Mouse (Mus musculus) kidney, adult 2 months (tissue): ENCODE measurements at regions not wholly inside any gene's neighbourhood (a gene's known extent, or its start where the extent isn't known, plus 50 kb on each side); places are given as distances from the start of the nearest gene placed in this dataset.

Experiments
- DNase-seq: peaks from one replicate; pipeline ENCODE4 v3.0.0; 2021
- H3K27ac ChIP-seq: fragments of 200-500 bp; 2 replicates; pipeline ENCODE4 v1.5.1; 2012; ENCODE audit warnings: low read depth, low read length, control low read depth, inconsistent platforms; ENCODE audit not compliant: insufficient read depth
- H3K27me3 ChIP-seq: fragments of 200-500 bp; replicated peaks from 2 replicates; pipeline ENCODE4 v1.6.1; 2012; ENCODE audit warnings: mild to moderate bottlenecking, moderate library complexity, low read length, inconsistent platforms; ENCODE audit not compliant: control insufficient read depth, insufficient read depth
- H3K36me3 ChIP-seq: fragments of 200-500 bp; 2 replicates; pipeline ENCODE4 v1.6.1; 2012; ENCODE audit warnings: mild to moderate bottlenecking, moderate library complexity, low read length, inconsistent platforms; ENCODE audit not compliant: control insufficient read depth, insufficient read depth
- H3K4me1 ChIP-seq: fragments of 200-500 bp; 2 replicates; pipeline ENCODE4 v1.6.1; 2011; ENCODE audit warnings: low read length; ENCODE audit not compliant: control insufficient read depth, insufficient read depth
- H3K4me3 ChIP-seq: fragments of 200-500 bp; 2 replicates; pipeline ENCODE4 v1.5.1; 2011; ENCODE audit warnings: mild to moderate bottlenecking, low read depth, low read length, control low read depth; ENCODE audit not compliant: insufficient read depth
- CTCF ChIP-seq: fragments of 200-500 bp; conservative IDR thresholded peaks from 2 replicates; pipeline ENCODE4 v1.5.1; 2011; ENCODE audit warnings: low read depth, mild to moderate bottlenecking, control low read depth, low read length, moderate library complexity, mixed read lengths; ENCODE audit not compliant: insufficient read depth, insufficient read length
- POLR2A ChIP-seq: fragments of 200-500 bp; IDR thresholded peaks from one replicate; pipeline ENCODE4 v1.6.1; 2011; ENCODE audit warnings: low read depth, low read length, control low read depth
- WGBS: fragments of 180-500 bp; shearing (Covaris S2); methylation state at CpG from one replicate; pipeline ENCODE4 v1.1.7; 2018; 5-methylcytosine and 5-hydroxymethylcytosine counted together

DNA sequence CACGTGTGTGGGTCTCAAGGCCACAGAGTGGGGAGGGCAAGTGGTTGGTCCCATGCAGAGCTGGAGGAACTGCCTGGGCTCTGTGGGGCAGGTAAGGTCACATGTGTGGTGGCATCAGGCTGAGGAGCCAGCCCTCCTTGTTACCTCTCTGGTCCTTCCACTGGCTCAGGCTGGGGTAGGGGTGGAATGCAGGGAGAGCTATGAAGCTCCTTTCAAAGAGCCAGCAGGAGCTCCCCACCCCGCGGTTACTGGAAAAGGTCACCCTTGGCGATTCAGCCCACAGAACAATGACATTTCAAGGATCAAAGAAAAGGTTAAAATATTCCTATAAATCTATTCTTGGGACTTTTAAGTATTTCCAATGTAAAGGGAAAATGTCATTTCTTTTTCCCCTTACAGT is 74.4 kb downstream of the Chst1 start:
- Histone ChIP-seq H3K27me3 (no peaks in the 10 kb centered on the region), H3K27ac (no peak overlapping the region), H3K4me3 (no peak overlapping the region), H3K4me1 (no peaks in the 10 kb centered on the region), H3K36me3 (no peaks in the 10 kb centered on the region)
- DNase-seq: no peak
- WGBS: 13% methylated on average over 4 of the region's 4 CpGs
- TF ChIP-seq CTCF (no peak), POLR2A (no peak)

DNA sequence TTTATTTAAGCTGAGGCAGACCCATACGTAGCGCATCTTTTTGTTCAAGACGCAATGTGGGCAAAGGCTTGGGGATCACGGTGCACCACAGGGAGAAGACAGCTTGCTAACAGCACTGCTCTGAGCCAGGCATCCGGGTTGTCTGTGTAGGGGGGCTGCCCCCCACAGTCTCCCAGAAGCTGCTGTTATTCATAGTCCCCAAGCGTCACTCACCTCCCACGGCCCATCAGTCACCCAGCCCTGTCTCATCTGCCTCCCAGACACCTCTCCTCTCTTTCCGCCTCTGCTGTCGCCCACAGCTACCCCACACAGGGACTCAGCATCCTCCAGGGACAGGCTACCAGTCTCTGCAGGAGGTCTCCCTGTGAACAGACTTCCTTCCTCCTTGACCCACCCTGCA is 75.7 kb downstream of the Chst1 start:
- no peaks in the 10 kb centered on the region for H3K36me3 ChIP-seq
- TF ChIP-seq CTCF (no peak), POLR2A (no peak)
- H3K4me3 ChIP-seq: no peak overlapping the region
- DNase-seq: no peak
- no peaks in the 10 kb centered on the region for H3K27me3 ChIP-seq
- H3K4me1 ChIP-seq: no peaks in the 10 kb centered on the region
- WGBS: 40% methylated on average over 9 of the region's 9 CpGs
- H3K27ac ChIP-seq: no peak overlapping the region

DNA sequence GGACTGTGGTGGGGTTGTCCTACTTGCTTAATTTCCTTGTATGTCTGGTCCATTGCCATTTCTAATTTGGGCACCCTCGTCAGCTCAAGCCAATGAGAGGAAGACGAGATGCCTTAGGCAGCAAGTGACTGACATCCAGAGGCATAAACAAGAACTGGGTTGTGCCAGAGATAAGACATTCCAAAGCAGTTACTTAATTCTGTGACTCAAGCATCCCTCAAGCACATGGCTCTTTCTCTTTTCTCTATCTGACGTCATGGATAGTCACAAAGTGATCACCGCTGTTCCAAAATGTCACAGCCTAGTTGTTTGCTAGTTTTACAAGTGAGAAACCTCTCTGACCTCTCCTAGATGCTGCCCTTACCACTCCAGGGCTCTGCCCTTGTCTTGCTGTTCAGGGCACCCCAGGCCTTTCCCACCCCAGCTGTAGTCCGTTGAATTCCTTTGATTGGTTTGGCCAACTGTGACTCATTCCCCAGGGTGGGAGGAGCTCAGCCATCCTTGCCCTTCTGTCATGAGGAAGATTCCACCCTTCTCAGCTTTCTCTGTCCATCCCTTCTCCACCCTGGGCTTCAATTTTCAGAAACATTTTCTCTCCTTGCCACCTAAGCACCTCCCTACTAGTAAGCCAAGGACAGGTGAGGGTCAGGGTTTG is 78.9 kb downstream of the Chst1 start:
- 66% methylated on average over 5 of the region's 5 CpGs for WGBS
- TF ChIP-seq POLR2A (no peak), CTCF (no peak)
- DNase-seq: no peak

DNA sequence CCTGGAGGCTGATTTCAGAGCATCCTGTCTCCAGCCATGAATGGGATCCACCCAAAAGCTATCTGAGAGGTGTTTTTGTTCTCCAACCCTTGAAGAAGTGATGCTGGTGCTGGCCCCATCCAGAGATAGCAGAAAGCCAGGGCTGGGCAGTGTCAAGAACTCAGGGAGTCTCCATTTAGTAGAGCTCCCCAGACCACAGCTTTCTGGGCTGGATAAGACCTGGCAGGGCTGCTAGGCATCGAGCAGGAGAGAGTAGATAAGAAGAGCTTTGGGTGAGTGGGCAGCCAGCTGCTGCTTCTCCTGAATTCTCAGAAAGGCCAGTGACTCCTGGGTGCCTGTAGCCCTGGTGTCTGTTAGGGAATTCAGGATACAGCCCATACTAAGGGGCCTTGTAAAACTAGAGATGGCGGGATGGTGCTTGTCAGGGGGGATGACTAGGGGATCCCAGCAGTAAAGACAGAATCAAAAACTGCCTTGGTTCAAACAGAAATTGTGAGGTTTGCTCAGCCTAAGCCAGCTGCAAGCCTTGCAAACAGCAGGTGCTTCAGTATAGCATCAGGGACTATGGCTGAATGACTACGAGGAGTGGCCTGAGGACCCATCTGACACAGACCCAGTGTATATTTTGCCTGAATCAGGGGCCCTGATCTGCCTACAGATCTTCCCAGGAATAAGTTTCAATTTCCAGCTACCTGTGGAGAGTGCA is 79.6 kb downstream of the Chst1 start:
- no peaks in the 10 kb centered on the region for H3K27me3 ChIP-seq
- WGBS: 76% methylated on average over 3 of the region's 3 CpGs

More for the DNA sequence above, 78.9 kb downstream of the Chst1 start:
- no peak overlapping the region for H3K4me3 ChIP-seq
- no peaks in the 10 kb centered on the region for H3K27me3 ChIP-seq
- no peak overlapping the region for H3K27ac ChIP-seq
- H3K36me3 ChIP-seq: no peaks in the 10 kb centered on the region
- H3K4me1 ChIP-seq: no peaks in the 10 kb centered on the region

DNA sequence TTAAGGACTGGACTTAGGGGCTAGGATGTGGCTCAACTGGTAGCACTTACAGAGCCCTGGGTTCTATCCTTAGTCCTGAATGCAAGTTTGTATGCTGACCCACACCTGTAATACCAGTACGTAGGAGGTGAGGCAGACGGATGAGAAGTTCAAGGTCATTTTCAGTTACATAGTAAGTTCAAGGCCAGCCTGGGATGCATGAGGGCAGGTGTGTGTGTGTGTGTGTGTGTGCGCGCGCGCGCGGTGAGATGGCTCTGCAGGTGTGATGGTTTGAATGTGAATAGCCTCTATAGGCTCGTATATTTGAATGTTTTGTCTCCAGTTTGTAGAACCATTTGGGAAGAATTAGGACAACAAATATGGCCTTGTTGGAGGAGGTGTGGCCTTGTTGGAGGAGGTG is 82.7 kb downstream of the Chst1 start:
- Histone ChIP-seq H3K27me3 (no peaks in the 10 kb centered on the region), H3K36me3 (no peaks in the 10 kb centered on the region), H3K4me1 (no peaks in the 10 kb centered on the region), H3K27ac (no peak overlapping the region), H3K4me3 (no peak overlapping the region)
- no peak for DNase-seq
- 97% methylated on average over 9 of the region's 9 CpGs for WGBS
- no peak for TF ChIP-seq CTCF
- TF ChIP-seq POLR2A: no peak

More for the DNA sequence above, 79.6 kb downstream of the Chst1 start:
- H3K27ac ChIP-seq: no peak overlapping the region
- DNase-seq: no peak
- H3K4me1 ChIP-seq: no peaks in the 10 kb centered on the region
- TF ChIP-seq POLR2A (no peak), CTCF (no peak)
- no peak overlapping the region for H3K4me3 ChIP-seq
- H3K36me3 ChIP-seq: no peaks in the 10 kb centered on the region

DNA sequence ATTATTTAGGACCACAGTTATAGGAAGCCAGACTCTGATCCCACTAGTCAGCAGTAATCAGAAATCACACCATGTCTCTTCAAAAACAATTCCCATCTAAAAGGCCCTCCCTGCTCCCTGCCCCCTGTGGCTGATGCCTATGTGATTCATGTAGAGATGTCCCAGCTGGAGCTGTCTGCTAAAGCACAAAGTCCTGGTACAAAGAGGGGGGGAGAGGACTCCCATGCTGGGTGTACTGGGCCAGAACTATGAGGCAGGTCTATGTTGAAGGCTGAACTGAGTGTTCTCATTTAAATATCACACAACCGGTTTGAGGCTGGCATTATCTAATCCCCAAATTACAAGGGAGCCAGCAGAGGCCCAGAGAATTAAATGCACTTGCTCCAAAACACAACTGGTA is 88.2 kb downstream of the Chst1 start:
- WGBS: 48% methylated on average over 1 of the region's 1 CpGs
- Histone ChIP-seq H3K4me3 (no peak overlapping the region), H3K4me1 (no peaks in the 10 kb centered on the region), H3K27me3 (no peaks in the 10 kb centered on the region), H3K27ac (no peak overlapping the region), H3K36me3 (no peaks in the 10 kb centered on the region)
- TF ChIP-seq POLR2A (no peak), CTCF (no peak)
- peak; percentile 29 for DNase-seq

DNA sequence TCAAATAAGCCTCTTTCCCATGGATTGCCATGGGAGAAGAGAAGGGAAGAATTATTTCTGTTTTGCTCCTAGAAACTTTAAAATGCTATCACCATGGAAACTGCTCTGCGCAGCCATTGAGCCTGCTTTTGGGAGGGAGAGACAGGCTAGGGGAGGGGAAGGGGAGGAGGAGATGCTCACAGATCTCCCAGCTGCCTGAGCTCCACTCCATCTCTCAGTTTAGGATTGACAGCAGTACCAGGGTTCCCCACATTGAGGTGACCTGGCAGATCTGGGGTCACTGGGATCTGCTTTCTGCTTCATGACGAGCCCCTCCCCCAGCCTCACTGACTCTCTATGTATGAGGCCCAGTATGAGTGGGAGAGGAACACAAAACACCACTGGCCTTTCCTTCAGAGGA is 89.7 kb downstream of the Chst1 start:
- H3K4me3 ChIP-seq: no peak overlapping the region
- no peaks in the 10 kb centered on the region for H3K27me3 ChIP-seq
- WGBS: 33% methylated on average over 2 of the region's 2 CpGs
- no peaks in the 10 kb centered on the region for H3K36me3 ChIP-seq
- no peak overlapping the region for H3K27ac ChIP-seq
- no peak for TF ChIP-seq POLR2A
- no peak for TF ChIP-seq CTCF
- no peaks in the 10 kb centered on the region for H3K4me1 ChIP-seq
- DNase-seq: no peak
